Mouse (Mus musculus) forebrain, embryonic 12.5 days (tissue): ENCODE data around the gene Mettl23. TPM values are rescaled to one million over a fixed set of nuclear protein-coding genes. Genes with fewer than 3 reads are reported as not detected.
A peak's percentile ranks its signal among the peaks of the same experiment; 100 is the strongest.
"Not testable (repeated sequence)": the region's sequence is repeated elsewhere in the genome, so short reads cannot be mapped to it uniquely, and the experiment has no call there.

Source experiments
- ATAC-seq: fragments of 200-750 bp; cut with Nextera tagmentation; 2 replicates; pipeline ENCODE4 v1.8.0; 2017; ENCODE audit warnings: moderate TSS enrichment; ENCODE audit not compliant: low FRiP score
- H3K27ac ChIP-seq: fragments of 300-500 bp; sonication (generic); 2 replicates; pipeline ENCODE4 v1.5.1; 2016; ENCODE audit warnings: mild to moderate bottlenecking
- H3K27me3 ChIP-seq: fragments of 300-500 bp; sonication (generic); 2 replicates; pipeline ENCODE4 v1.6.1; 2016; ENCODE audit warnings: mild to moderate bottlenecking
- H3K36me3 ChIP-seq: fragments of 300-500 bp; sonication (generic); replicated peaks from 2 replicates; pipeline ENCODE4 v1.6.1; 2016; ENCODE audit warnings: mild to moderate bottlenecking
- H3K4me1 ChIP-seq: fragments of 300-500 bp; sonication (generic); 2 replicates; pipeline ENCODE4 v1.6.1; 2016
- H3K4me2 ChIP-seq: fragments of 300-500 bp; sonication (generic); 2 replicates; pipeline ENCODE4 v1.6.1; 2016; ENCODE audit warnings: mild to moderate bottlenecking, moderate library complexity
- H3K4me3 ChIP-seq: fragments of 300-500 bp; sonication (generic); replicated peaks from 2 replicates; pipeline ENCODE4 v1.5.1; 2016; ENCODE audit warnings: mild to moderate bottlenecking
- H3K9ac ChIP-seq: fragments of 300-500 bp; sonication (generic); 2 replicates; pipeline ENCODE4 v1.6.1; 2016; ENCODE audit warnings: mild to moderate bottlenecking
- H3K9me3 ChIP-seq: fragments of 300-500 bp; sonication (generic); 2 replicates; pipeline ENCODE4 v1.6.1; 2016
- WGBS: fragments of 180-500 bp; shearing (Covaris S2); methylation state at CpG from one replicate; pipeline ENCODE4 v1.1.7; 2016; 5-methylcytosine and 5-hydroxymethylcytosine counted together
- polyA plus RNA-seq: library from polyadenylated mRNA; unstranded; fragments of >200 nt; fragmentation: Nextera tagmentation; extraction: Ambion mirVana; gene quantifications from 2 replicates; pipeline ENCODE4 v1.2.1, GENCODE M21; 2016

Mettl23 gene
- polyA plus RNA-seq, 1 experiment from 2014 or later = 65.8 TPM

- H3K9me3 ChIP-seq = no peaks in the 10 kb centered on the region
- WGBS = 95% methylated on average over 8 of the region's 8 CpGs
- peaks cover 17% of the 10 kb centered on the region for H3K36me3 ChIP-seq
- H3K4me1 ChIP-seq = no peaks in the 10 kb centered on the region
- H3K4me2 ChIP-seq = no peak overlapping the region
- H3K27ac ChIP-seq = no peak overlapping the region
- no peaks in the 10 kb centered on the region for H3K27me3 ChIP-seq
- H3K9ac ChIP-seq = no peak overlapping the region
- H3K4me3 ChIP-seq = no peak overlapping the region
- ATAC-seq = no peak
These were observed 35.4 kb downstream of the Mettl23 start for GRCm38 (mm10) chr11:116878454-116878853.

DNA sequence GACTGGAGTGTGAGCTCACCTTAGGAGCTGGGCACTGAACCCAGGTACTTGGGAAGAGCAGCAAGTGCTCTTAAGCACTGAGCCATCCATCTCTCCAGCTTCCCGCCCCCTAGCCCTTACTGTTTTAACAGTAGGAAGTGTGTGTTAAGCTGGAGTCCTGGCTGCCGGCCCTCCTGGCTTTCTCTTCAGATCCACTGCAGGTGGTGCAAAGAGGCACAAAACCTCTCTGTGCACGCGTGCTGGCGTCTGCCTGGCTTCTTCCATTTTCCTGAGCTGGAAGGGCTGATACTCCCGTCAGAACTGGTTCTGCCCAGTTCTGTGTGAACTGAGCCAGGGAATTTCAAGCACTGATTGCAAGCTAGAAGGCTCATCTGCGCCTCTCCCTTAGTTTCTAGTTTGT, 37.8 kb downstream of the Mettl23 start:
- H3K27ac ChIP-seq = no peak overlapping the region
- no peaks in the 10 kb centered on the region for H3K36me3 ChIP-seq
- no peak overlapping the region for H3K4me3 ChIP-seq
- H3K4me1 ChIP-seq = peaks cover 5% of the 10 kb centered on the region
- H3K9ac ChIP-seq = no peak overlapping the region
- no peak overlapping the region for H3K4me2 ChIP-seq
- peaks cover 5% of the 10 kb centered on the region for H3K27me3 ChIP-seq
- H3K9me3 ChIP-seq = no peaks in the 10 kb centered on the region
- no peak for ATAC-seq
- 64% methylated on average over 7 of the region's 7 CpGs for WGBS

- Histone ChIP-seq H3K4me3 (no peak overlapping the region), H3K27ac (no peak overlapping the region), H3K36me3 (no peaks in the 10 kb centered on the region), H3K4me1 (peaks cover 7% of the 10 kb centered on the region), H3K9me3 (no peaks in the 10 kb centered on the region), H3K9ac (no peak overlapping the region), H3K27me3 (peaks cover 10% of the 10 kb centered on the region), H3K4me2 (no peak overlapping the region)
- no peak for ATAC-seq
- 65% methylated on average over 5 of the region's 5 CpGs for WGBS
These were observed 38.4 kb downstream of the Mettl23 start for GRCm38 (mm10) chr11:116881440-116881839.

DNA sequence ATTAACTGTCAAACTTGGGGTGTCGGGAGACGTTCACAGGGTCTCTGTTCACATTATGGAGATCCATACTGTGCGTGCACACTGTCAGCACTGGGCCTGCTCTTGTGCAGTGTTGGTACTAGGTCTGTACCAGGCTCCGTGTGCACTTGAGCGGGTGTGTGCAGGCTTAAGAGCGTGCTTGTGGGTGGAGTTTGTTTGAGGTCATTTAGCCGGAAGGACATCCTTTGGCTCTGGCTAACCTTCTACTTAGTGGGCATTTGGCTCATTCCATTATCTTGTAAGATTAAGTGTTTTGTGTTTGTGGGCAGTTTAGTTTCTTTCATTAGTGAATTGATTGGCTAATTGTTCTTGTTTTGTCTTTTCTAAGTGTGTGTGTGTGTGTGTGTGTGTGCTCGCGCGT, 39.4 kb downstream of the Mettl23 start:
- WGBS = 76% methylated on average over 10 of the region's 10 CpGs
- Histone ChIP-seq H3K4me3 (no peak overlapping the region), H3K36me3 (no peaks in the 10 kb centered on the region), H3K9ac (no peak overlapping the region), H3K4me1 (peaks cover 7% of the 10 kb centered on the region), H3K27ac (no peak overlapping the region), H3K9me3 (no peaks in the 10 kb centered on the region), H3K27me3 (peaks cover 19% of the 10 kb centered on the region), H3K4me2 (no peak overlapping the region)
- no peak for ATAC-seq

DNA sequence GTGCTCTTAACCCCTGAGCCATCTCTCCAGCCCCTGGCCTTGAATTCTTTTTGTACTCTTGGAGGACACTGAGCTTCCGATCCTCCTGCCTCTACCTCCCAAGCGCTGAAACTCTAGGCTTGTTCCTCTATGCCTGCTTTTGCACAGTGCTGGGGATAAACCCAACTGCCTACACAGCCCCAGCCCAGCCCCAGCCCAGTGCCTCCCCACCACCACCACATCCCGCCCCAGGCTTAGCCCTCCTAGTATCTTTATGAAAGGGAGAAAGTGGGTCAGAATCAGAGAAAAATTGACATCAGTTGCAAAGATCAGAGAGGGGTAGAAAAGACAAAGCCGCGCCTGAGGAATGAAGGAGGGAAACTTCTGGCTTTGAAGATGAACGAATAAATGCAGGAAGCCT, 41.0 kb downstream of the Mettl23 start:
- Histone ChIP-seq H3K27ac (no peak overlapping the region), H3K27me3 (peaks cover 19% of the 10 kb centered on the region), H3K9me3 (no peaks in the 10 kb centered on the region), H3K4me3 (no peak overlapping the region), H3K4me2 (no peak overlapping the region), H3K4me1 (peaks cover 7% of the 10 kb centered on the region), H3K36me3 (no peaks in the 10 kb centered on the region), H3K9ac (no peak overlapping the region)
- 90% methylated on average over 6 of the region's 6 CpGs for WGBS
- ATAC-seq = no peak

GRCm38 (mm10) chr11:116885275-116886151, 42.4 kb downstream of the Mettl23 start:
- H3K4me1 ChIP-seq = peaks cover 7% of the 10 kb centered on the region
- H3K4me2 ChIP-seq = peak overlapping the region; percentile 46
- 2% methylated on average over 27 of the region's 28 CpGs for WGBS
- peak; percentile 46; the same call in 1 of the 2 replicates for ATAC-seq
- H3K9me3 ChIP-seq = no peaks in the 10 kb centered on the region
- H3K9ac ChIP-seq = peak overlapping the region; percentile 38; the same call in 1 of the 2 replicates
- H3K27me3 ChIP-seq = peaks cover 23% of the 10 kb centered on the region
- H3K4me3 ChIP-seq = peak overlapping the region; percentile 23
- H3K36me3 ChIP-seq = no peaks in the 10 kb centered on the region
- H3K27ac ChIP-seq = no peak overlapping the region

DNA sequence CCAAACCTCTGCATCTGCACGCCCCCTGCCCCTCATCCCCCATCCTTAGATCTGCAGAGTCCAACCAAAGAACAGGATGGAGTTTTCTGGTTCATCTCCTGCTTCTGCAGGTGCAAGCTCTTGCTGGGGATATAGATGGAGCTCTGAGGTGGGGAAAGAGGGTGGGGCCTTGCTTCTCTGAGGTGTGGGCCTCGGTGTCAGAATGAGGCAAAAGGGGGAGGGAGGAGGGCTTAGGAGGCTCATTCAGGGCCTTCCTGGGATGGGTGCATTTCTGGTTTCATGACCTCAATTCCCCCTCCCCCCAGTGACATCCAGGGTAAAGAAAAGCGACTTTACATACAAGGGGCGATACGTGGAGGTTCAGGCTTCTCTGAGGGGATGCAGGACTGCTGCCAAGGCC, 44.1 kb downstream of the Mettl23 start:
- ATAC-seq = no peak
- H3K4me1 ChIP-seq = peaks cover 12% of the 10 kb centered on the region
- H3K36me3 ChIP-seq = no peaks in the 10 kb centered on the region
- 73% methylated on average over 5 of the region's 5 CpGs for WGBS
- no peak overlapping the region for H3K4me3 ChIP-seq
- H3K9ac ChIP-seq = no peak overlapping the region
- peaks cover 23% of the 10 kb centered on the region for H3K27me3 ChIP-seq
- no peaks in the 10 kb centered on the region for H3K9me3 ChIP-seq
- H3K4me2 ChIP-seq = no peak overlapping the region
- no peak overlapping the region for H3K27ac ChIP-seq

DNA sequence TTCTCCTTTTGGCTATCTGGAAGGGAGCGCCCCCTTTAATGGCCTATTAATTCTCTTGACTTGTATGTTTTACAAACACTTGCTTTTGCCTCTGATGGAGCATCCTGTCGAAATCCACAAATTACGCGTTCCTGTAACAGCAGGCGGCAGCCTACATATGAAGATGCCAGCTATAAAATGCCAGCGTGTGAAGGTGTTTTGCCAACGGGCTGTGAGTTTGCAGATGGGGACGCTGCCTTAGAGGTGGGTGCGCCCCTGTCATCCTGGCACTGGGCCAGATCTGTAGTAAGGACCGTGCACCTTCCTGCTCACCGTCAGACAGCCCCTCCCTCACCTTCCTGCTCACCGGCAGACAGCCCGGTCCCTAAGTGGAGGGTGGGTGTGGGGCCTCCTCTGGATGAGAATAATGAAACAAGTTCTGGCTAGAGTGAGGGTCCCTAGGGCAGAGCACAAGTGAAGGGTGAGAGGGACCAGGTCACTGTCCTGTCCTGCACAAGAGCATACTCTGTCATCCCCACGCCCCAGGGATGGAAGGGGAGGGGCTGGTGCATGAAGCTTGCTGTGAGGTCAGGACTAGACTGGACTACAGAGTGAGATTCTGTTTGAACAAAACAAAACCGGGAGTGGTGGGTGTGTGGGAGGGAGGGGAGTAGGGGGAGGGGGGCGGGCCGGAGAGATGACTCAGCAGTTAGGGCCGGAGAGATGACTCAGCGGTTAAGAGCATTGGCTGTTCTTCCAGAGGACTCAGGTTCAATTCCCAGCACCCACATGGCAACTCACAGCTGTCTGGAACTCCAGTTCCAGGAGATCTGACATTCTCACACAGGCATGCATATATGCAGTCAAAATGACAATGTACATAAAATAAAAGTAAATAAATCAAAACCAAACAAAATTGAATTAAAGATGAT, 50.7 kb downstream of the Mettl23 start:
- Histone ChIP-seq H3K36me3 (no peaks in the 10 kb centered on the region), H3K4me1 (peaks cover 8% of the 10 kb centered on the region; the same call in 1 of the 2 replicates), H3K4me2 (no peak overlapping the region), H3K27ac (no peak overlapping the region), H3K9ac (no peak overlapping the region), H3K27me3 (peaks cover 4% of the 10 kb centered on the region), H3K9me3 (no peaks in the 10 kb centered on the region), H3K4me3 (no peak overlapping the region)
- ATAC-seq = no peak
- 75% methylated on average over 19 of the region's 19 CpGs for WGBS

DNA sequence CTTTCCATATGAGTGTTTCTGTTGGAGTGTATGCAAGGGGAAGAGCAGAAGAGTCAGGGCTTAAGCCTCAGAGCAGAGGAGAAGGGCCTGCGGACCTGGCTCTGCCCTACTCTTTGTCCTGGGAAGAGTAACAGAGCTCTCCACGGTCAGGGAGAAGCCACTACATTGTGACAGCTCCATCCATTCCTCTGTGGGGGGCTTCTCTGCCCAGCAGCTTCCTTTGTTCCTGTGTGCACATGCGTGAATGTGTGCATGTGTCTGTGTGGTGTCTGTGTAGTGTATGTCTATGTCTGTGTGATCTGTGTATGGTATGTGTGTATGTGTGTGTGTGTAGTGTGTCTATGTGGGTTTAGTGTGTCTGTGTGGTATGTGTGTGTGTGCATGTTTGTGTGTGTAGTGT, 52.3 kb downstream of the Mettl23 start:
- 53% methylated on average over 3 of the region's 3 CpGs for WGBS
- Histone ChIP-seq H3K9ac (no peak overlapping the region), H3K9me3 (no peaks in the 10 kb centered on the region), H3K4me3 (no peak overlapping the region), H3K4me2 (no peak overlapping the region), H3K36me3 (no peaks in the 10 kb centered on the region), H3K27me3 (no peaks in the 10 kb centered on the region; the same call in 1 of the 2 replicates), H3K27ac (no peak overlapping the region), H3K4me1 (peaks cover 12% of the 10 kb centered on the region)
- ATAC-seq = no peak

GRCm38 (mm10) chr11:116899247-116899646, 56.2 kb downstream of the Mettl23 start:
- no peak for ATAC-seq
- H3K4me3 ChIP-seq = no peak overlapping the region
- WGBS = 92% methylated on average over 12 of the region's 12 CpGs

DNA sequence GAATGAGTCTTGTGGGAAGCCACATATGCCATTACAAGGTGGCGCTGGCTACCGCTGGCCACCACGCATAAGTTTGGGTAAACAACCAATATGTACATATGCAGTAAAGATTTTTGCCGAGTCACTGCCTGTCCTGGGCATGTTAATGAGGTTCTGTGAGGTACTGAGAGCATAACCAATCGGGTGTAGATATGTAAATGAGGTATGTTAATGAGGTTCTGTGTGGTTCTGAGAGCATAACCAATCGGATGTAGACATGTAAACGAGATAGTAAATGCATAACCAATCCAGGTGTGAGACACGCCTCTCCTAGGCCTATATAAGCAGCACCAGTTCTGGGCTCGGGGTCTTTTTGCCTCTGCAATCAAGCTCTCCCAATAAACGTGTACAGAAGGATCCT, 59.5 kb downstream of the Mettl23 start:
- not testable (repeated sequence) for H3K4me3 ChIP-seq, H3K27ac ChIP-seq, H3K9me3 ChIP-seq, H3K4me2 ChIP-seq, ATAC-seq, H3K9ac ChIP-seq, H3K36me3 ChIP-seq
- Histone ChIP-seq H3K27me3 (peaks cover 40% of the 10 kb centered on the region), H3K4me1 (peaks cover 19% of the 10 kb centered on the region)
- WGBS = 90% methylated on average over 10 of the region's 10 CpGs

More at GRCm38 (mm10) chr11:116899247-116899646, 56.2 kb downstream of the Mettl23 start:
- H3K9ac ChIP-seq = no peak overlapping the region
- H3K4me1 ChIP-seq = peaks cover 9% of the 10 kb centered on the region
- no peak overlapping the region for H3K27ac ChIP-seq
- H3K4me2 ChIP-seq = no peak overlapping the region
- H3K36me3 ChIP-seq = no peaks in the 10 kb centered on the region
- peaks cover 13% of the 10 kb centered on the region for H3K27me3 ChIP-seq
- no peaks in the 10 kb centered on the region for H3K9me3 ChIP-seq
